Mouse (Mus musculus): ENCODE data around the gene Rnf44. TPM values are rescaled to one million over a fixed set of nuclear protein-coding genes. Genes with fewer than 3 reads are reported as not detected.

The Rnf44 gene
- total and polyA plus RNA-seq, 2 experiments, result 5.8 to 86.1 TPM

DNA sequence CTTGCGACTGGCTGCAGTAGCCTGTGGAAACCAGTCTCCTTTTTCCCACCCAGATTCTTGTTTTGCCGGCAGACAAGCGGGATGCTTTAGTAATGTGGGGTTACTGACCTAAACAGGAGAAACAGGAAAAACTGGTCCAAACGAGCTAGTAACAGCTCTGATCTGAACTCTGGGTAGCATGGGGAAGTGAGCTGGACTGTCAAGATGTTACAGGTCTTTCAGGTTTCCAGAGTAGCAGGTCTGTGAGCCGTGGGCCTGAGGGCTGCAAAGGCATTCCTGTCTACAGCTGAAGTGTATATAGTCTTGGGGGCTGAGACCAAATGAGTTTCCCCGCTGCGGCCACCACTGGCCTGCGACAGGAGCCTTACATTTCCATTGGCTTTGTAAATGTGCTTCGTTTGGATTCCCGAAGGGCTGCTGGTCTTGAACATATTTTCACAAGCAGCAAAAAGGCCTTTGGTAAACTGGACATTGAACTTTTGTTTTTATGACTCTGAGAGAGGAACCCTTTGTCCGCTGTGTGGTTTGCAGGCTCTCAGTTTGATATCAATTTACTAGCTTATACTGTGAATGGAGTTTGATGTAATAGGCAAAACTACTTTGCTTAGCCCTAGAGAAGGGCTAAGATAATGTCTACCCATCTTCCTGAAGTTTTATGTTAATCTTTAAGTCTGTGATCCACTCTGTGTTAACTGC is 17.7 kb downstream of the Rnf44 start:
- Histone ChIP-seq H3K4me3 (ENCODE audit: insufficient read depth, low read depth, low read length) (no peak overlapping the region), H3K27me3 (ENCODE audit: control insufficient read depth, insufficient read depth, low read length) (no peaks in the 10 kb centered on the region), H3K9ac (ENCODE audit: low read depth, low read length) (no peak overlapping the region), H3K27ac (replicated peaks; ENCODE audit: insufficient read depth, low read depth, low read length) (peak overlapping the region; percentile 43), H3K79me2 (ENCODE audit: control insufficient read depth, insufficient read depth, low read length) (no peaks in the 10 kb centered on the region), H3K36me3 (ENCODE audit: control insufficient read depth, insufficient read depth, low read length) (no peaks in the 10 kb centered on the region; the same call in 1 of the 2 replicates), H3K4me1 (ENCODE audit: control insufficient read depth, insufficient read depth, low read length) (peaks cover 4% of the 10 kb centered on the region)
- 36% methylated on average over 11 of the region's 11 CpGs for WGBS
- TF ChIP-seq POLR2A (IDR thresholded peaks at IDR 0.05; ENCODE audit: extremely low read depth, insufficient read depth, low read length), result no peak
- DNase-seq (ENCODE audit: extremely low read depth, low read depth, low spot score), result peak; percentile 70

DNA sequence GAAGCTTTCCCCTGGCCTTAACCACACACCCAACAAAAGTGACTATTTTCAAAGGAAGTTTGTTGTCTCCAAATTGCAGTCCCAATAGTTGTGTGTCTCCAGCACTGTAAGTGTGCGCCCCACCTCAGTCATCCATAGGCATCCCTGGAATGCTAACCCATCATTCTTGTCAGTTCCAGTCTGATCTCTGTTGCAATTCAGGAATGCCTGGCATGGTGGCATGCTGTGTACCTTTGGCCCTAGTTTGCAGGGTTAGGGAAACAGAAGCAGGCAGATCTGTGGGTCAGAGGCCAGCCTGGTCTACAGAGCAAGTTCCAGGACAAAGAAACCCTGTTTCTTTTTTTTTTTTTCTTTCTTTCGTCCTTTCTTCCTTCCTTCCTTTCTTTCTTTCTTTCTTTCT is 23.2 kb downstream of the Rnf44 start:
- H3K9ac ChIP-seq (ENCODE audit: low read depth, low read length), result no peak overlapping the region
- H3K27me3 ChIP-seq (ENCODE audit: control insufficient read depth, insufficient read depth, low read length), result no peaks in the 10 kb centered on the region
- peaks cover 4% of the 10 kb centered on the region for H3K4me1 ChIP-seq (ENCODE audit: control insufficient read depth, insufficient read depth, low read length)
- DNase-seq (ENCODE audit: extremely low read depth, low read depth, low spot score), result peak; percentile 93
- WGBS, result 36% methylated on average over 2 of the region's 2 CpGs
- H3K36me3 ChIP-seq (ENCODE audit: control insufficient read depth, insufficient read depth, low read length), result no peaks in the 10 kb centered on the region
- no peak overlapping the region for H3K4me3 ChIP-seq (ENCODE audit: insufficient read depth, low read depth, low read length)
- TF ChIP-seq CTCF (IDR thresholded peaks at IDR 0.05; ENCODE audit: low read depth, low read length) (no peak), POLR2A (IDR thresholded peaks at IDR 0.05; ENCODE audit: extremely low read depth, insufficient read depth, low read length) (no peak)
- H3K79me2 ChIP-seq (ENCODE audit: control insufficient read depth, insufficient read depth, low read length), result no peaks in the 10 kb centered on the region
- no peak overlapping the region for H3K27ac ChIP-seq (replicated peaks; ENCODE audit: insufficient read depth, low read depth, low read length)

GRCm38 (mm10) chr13:54665062-54665461 is 28.6 kb downstream of the Rnf44 start:
- peaks cover 9% of the 10 kb centered on the region for H3K36me3 ChIP-seq (ENCODE audit: control insufficient read depth, insufficient read depth, low read length)
- H3K4me1 ChIP-seq (ENCODE audit: control insufficient read depth, insufficient read depth, low read length), result peaks cover 12% of the 10 kb centered on the region
- H3K4me3 ChIP-seq (ENCODE audit: insufficient read depth, low read depth, low read length), result no peak overlapping the region
- peak; percentile 66 for DNase-seq (ENCODE audit: extremely low read depth, low read depth, low spot score)
- 31% methylated on average over 7 of the region's 7 CpGs for WGBS
- TF ChIP-seq CTCF (IDR thresholded peaks at IDR 0.05; ENCODE audit: low read depth, low read length) (no peak), POLR2A (IDR thresholded peaks at IDR 0.05; ENCODE audit: extremely low read depth, insufficient read depth, low read length) (no peak)
- H3K27ac ChIP-seq (replicated peaks; ENCODE audit: insufficient read depth, low read depth, low read length), result peak overlapping the region; percentile 4; the same call in 1 of the 2 replicates
- no peaks in the 10 kb centered on the region for H3K79me2 ChIP-seq (ENCODE audit: control insufficient read depth, insufficient read depth, low read length)
- no peaks in the 10 kb centered on the region for H3K27me3 ChIP-seq (ENCODE audit: control insufficient read depth, insufficient read depth, low read length)
- no peak overlapping the region for H3K9ac ChIP-seq (ENCODE audit: low read depth, low read length)

- Histone ChIP-seq H3K79me2 (ENCODE audit: control insufficient read depth, insufficient read depth, low read length) (no peaks in the 10 kb centered on the region), H3K27me3 (ENCODE audit: control insufficient read depth, insufficient read depth, low read length) (no peaks in the 10 kb centered on the region), H3K27ac (replicated peaks; ENCODE audit: insufficient read depth, low read depth, low read length) (0 out of 2 replicates have a peak overlapping the region, but pooled peaks have one; percentile 2), H3K4me1 (ENCODE audit: control insufficient read depth, insufficient read depth, low read length) (peaks cover 12% of the 10 kb centered on the region), H3K9ac (ENCODE audit: low read depth, low read length) (no peak overlapping the region), H3K4me3 (ENCODE audit: insufficient read depth, low read depth, low read length) (no peak overlapping the region), H3K36me3 (ENCODE audit: control insufficient read depth, insufficient read depth, low read length) (peaks cover 12% of the 10 kb centered on the region)
- 38% methylated on average over 1 of the region's 1 CpGs for WGBS
- TF ChIP-seq CTCF (IDR thresholded peaks at IDR 0.05; ENCODE audit: low read depth, low read length) (no peak), POLR2A (IDR thresholded peaks at IDR 0.05; ENCODE audit: extremely low read depth, insufficient read depth, low read length) (no peak)
- peak; percentile 84 for DNase-seq (ENCODE audit: extremely low read depth, low read depth, low spot score)
These were observed 29.2 kb downstream of the Rnf44 start for GRCm38 (mm10) chr13:54664509-54664908.

- H3K36me3 ChIP-seq (ENCODE audit: control insufficient read depth, insufficient read depth, low read length), result peaks cover 12% of the 10 kb centered on the region
- no peak for DNase-seq (ENCODE audit: extremely low read depth, low read depth, low spot score)
- H3K4me3 ChIP-seq (ENCODE audit: insufficient read depth, low read depth, low read length), result no peak overlapping the region
- no peak overlapping the region for H3K9ac ChIP-seq (ENCODE audit: low read depth, low read length)
- no peaks in the 10 kb centered on the region for H3K79me2 ChIP-seq (ENCODE audit: control insufficient read depth, insufficient read depth, low read length)
- no peaks in the 10 kb centered on the region for H3K27me3 ChIP-seq (ENCODE audit: control insufficient read depth, insufficient read depth, low read length)
- 89% methylated on average over 4 of the region's 4 CpGs for WGBS
- H3K27ac ChIP-seq (replicated peaks; ENCODE audit: insufficient read depth, low read depth, low read length), result 0 out of 2 replicates have a peak overlapping the region, but pooled peaks have one; percentile 17
- peaks cover 12% of the 10 kb centered on the region for H3K4me1 ChIP-seq (ENCODE audit: control insufficient read depth, insufficient read depth, low read length)
- no peak for TF ChIP-seq CTCF (IDR thresholded peaks at IDR 0.05; ENCODE audit: low read depth, low read length)
- TF ChIP-seq POLR2A (IDR thresholded peaks at IDR 0.05; ENCODE audit: extremely low read depth, insufficient read depth, low read length), result no peak
These were observed 29.7 kb downstream of the Rnf44 start for GRCm38 (mm10) chr13:54663999-54664398.

DNA sequence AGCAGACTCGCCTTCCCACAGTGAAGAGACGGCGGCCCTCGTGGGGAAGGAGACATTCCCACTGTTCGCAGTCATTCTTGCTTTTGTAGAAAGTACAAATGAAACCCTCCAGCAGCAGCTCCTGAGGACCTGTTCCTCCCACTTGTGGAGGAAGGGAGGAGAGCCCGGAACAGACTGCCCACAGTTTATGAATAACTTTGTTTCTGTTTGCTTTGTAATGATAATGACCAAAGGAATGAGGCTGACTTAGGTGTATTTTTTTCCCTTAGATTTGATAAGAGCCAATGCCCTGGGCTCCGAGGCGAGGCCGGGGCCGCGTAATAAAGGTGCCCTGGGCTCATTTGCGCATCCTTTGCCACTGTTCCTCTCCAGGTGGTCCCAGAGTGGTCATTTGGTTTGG is 32.3 kb downstream of the Rnf44 start:
- H3K27me3 ChIP-seq (ENCODE audit: control insufficient read depth, insufficient read depth, low read length), result no peaks in the 10 kb centered on the region
- TF ChIP-seq CTCF (IDR thresholded peaks at IDR 0.05; ENCODE audit: low read depth, low read length) (no peak), POLR2A (IDR thresholded peaks at IDR 0.05; ENCODE audit: extremely low read depth, insufficient read depth, low read length) (no peak)
- 62% methylated on average over 12 of the region's 12 CpGs for WGBS
- peaks cover 12% of the 10 kb centered on the region for H3K4me1 ChIP-seq (ENCODE audit: control insufficient read depth, insufficient read depth, low read length)
- no peak overlapping the region for H3K27ac ChIP-seq (replicated peaks; ENCODE audit: insufficient read depth, low read depth, low read length)
- no peak overlapping the region for H3K9ac ChIP-seq (ENCODE audit: low read depth, low read length)
- peaks cover 27% of the 10 kb centered on the region for H3K36me3 ChIP-seq (ENCODE audit: control insufficient read depth, insufficient read depth, low read length)
- DNase-seq (ENCODE audit: extremely low read depth, low read depth, low spot score), result peak; percentile 71
- H3K79me2 ChIP-seq (ENCODE audit: control insufficient read depth, insufficient read depth, low read length), result no peaks in the 10 kb centered on the region
- H3K4me3 ChIP-seq (ENCODE audit: insufficient read depth, low read depth, low read length), result no peak overlapping the region
